Mouse (Mus musculus): Measurements from ENCODE around the gene Flnc. TPM values are rescaled to one million over a fixed set of nuclear protein-coding genes. Genes with fewer than 3 reads are reported as not detected.

Flnc gene
- polyA plus RNA-seq, 1 experiment from 2014 or later: 1.1 TPM

DNA sequence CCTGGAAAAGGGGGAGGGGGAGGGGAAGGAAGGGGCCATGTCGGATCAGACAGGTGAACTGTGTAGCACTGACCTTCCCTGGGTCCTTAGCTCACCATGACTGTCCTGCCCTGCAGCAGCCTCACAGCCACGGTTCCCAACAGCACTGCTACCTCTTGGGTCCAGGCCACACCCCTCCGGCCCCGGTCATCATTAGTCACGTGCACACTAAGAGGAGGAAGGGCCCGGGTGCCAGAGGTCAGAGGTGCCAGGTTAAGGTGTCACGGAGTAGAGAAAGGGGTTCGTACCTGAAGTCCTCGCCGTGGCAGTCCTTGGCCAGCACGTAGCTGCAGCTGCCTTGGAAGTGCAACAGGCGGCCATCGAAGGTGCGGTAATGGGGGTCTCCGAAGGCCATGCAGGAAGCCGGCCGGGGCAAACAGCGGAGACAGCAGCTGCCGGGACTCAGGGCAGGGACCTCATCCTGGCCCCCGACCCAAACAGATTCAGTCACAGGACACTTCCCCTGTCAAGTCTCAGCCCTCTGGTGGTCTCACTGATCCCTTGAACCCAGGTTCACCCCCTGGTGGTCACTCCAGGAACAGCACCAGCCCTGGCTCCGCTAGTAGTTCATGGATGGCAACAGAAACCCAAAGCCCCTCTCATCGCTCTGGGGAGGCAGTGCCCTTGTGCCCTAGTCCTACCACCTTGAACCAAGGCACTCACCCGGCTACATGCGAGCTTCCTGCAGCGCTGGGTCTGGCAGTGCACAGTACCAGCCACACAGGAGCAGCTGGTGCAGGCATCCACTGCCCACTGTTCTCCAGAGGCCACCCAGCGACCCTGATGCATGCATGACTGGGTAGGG is 51.9 kb downstream of the Flnc start:
- H3K4me2 ChIP-seq (ENCODE audit: low read depth, low read length): peak overlapping the region; percentile 71
- H3K4me1 ChIP-seq (ENCODE audit: control insufficient read depth, low read depth, low read length): no peaks in the 10 kb centered on the region; the same call in 1 of the 2 replicates
- ATAC-seq (ENCODE audit: low read depth): peak; percentile 73
- H3K4me3 ChIP-seq (ENCODE audit: low read depth, low read length): peak overlapping the region; percentile 53
- no peaks in the 10 kb centered on the region for H3K9me3 ChIP-seq (replicated peaks; ENCODE audit: control insufficient read depth, low read length)
- H3K27me3 ChIP-seq (ENCODE audit: control insufficient read depth, insufficient read depth, low read depth, low read length): peaks cover 9% of the 10 kb centered on the region
- no peak overlapping the region for H3K27ac ChIP-seq (ENCODE audit: low read length)
- H3K36me3 ChIP-seq (ENCODE audit: control insufficient read depth, insufficient read depth): no peaks in the 10 kb centered on the region
- 3% methylated on average over 26 of the region's 26 CpGs for WGBS (ENCODE audit: insufficient replicate concordance)
- H3K9ac ChIP-seq (ENCODE audit: low read depth, low read length): peak overlapping the region; percentile 38; the same call in 1 of the 2 replicates

DNA sequence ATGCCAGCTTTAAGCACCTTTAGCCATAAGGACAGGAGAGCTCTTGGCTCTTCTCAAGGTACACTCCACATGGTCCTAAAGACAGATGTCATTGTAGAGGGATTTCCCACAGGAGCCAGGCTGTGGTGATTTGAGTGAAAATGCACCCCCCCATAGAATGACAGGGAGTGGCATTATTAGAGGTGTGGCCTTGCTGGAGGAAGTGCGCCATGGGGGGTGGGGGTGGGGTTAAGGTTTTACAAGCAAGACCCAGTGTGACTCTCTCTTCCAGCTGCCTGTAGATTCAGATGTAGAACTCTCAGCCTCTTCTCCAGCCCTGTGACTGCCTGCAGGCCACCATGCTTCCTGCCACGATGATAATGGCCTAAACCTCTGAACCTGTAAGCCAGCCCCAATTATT is 52.9 kb downstream of the Flnc start:
- no peak overlapping the region for H3K4me3 ChIP-seq (ENCODE audit: low read depth, low read length)
- no peak overlapping the region for H3K27ac ChIP-seq (ENCODE audit: low read length)
- H3K27me3 ChIP-seq (ENCODE audit: control insufficient read depth, insufficient read depth, low read depth, low read length): peaks cover 9% of the 10 kb centered on the region
- 29% methylated on average over 2 of the region's 2 CpGs for WGBS (ENCODE audit: insufficient replicate concordance)
- no peak overlapping the region for H3K9ac ChIP-seq (ENCODE audit: low read depth, low read length)
- ATAC-seq (ENCODE audit: low read depth): no peak
- H3K36me3 ChIP-seq (ENCODE audit: control insufficient read depth, insufficient read depth): no peaks in the 10 kb centered on the region
- H3K4me2 ChIP-seq (ENCODE audit: low read depth, low read length): no peak overlapping the region
- H3K9me3 ChIP-seq (replicated peaks; ENCODE audit: control insufficient read depth, low read length): no peaks in the 10 kb centered on the region
- H3K4me1 ChIP-seq (ENCODE audit: control insufficient read depth, low read depth, low read length): no peaks in the 10 kb centered on the region; the same call in 1 of the 2 replicates

DNA sequence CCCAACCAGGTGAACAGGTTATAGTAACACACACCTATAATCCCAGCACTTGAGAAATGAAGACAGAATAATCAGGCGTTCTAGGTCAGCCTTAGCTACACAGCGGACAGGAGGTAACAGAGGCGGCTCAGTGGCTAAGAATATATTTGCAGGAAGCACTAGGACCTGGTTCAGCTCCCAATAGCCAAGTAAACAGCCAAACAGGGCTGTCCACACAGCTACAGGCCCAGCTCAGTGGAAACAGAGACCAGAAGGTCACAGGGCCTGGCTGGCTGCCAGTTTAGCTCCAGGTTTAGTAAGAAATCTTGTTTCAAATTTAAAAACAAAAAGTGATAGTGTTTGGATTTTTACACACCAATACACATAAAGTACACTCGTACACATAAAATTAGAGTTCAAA is 61.0 kb downstream of the Flnc start:
- peak; percentile 78 for ATAC-seq (ENCODE audit: low read depth)
- Histone ChIP-seq H3K36me3 (ENCODE audit: control insufficient read depth, insufficient read depth) (no peaks in the 10 kb centered on the region), H3K4me1 (ENCODE audit: control insufficient read depth, low read depth, low read length) (no peaks in the 10 kb centered on the region), H3K9ac (ENCODE audit: low read depth, low read length) (no peak overlapping the region), H3K27me3 (ENCODE audit: control insufficient read depth, insufficient read depth, low read depth, low read length) (peaks cover 24% of the 10 kb centered on the region), H3K4me3 (ENCODE audit: low read depth, low read length) (no peak overlapping the region), H3K27ac (ENCODE audit: low read length) (0 out of 2 replicates have a peak overlapping the region, but pooled peaks have one; percentile 7), H3K4me2 (ENCODE audit: low read depth, low read length) (no peak overlapping the region), H3K9me3 (replicated peaks; ENCODE audit: control insufficient read depth, low read length) (no peaks in the 10 kb centered on the region)
- 52% methylated on average over 4 of the region's 4 CpGs for WGBS (ENCODE audit: insufficient replicate concordance)

DNA sequence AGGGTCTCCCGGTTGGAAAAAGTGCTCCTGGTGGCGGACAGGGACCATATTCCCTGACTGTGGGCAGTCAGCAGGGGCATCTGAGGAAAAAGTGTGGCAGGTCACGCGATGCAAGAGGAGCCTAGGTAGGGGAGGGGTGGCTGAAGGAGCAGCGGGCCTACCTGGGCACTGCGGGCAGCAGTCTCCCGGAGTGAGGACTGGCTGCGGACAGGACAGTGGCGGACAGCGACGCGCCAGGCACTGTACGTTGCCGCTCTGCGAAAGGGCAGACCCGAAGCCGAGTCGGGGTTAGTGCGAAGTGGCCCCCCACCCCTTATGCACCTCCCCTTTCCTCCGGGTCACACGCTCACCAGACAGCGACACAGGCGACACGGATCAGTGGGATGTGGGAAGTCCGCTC is 63.2 kb downstream of the Flnc start:
- Histone ChIP-seq H3K4me2 (ENCODE audit: low read depth, low read length) (no peak overlapping the region), H3K27me3 (ENCODE audit: control insufficient read depth, insufficient read depth, low read depth, low read length) (peaks cover 24% of the 10 kb centered on the region)

DNA sequence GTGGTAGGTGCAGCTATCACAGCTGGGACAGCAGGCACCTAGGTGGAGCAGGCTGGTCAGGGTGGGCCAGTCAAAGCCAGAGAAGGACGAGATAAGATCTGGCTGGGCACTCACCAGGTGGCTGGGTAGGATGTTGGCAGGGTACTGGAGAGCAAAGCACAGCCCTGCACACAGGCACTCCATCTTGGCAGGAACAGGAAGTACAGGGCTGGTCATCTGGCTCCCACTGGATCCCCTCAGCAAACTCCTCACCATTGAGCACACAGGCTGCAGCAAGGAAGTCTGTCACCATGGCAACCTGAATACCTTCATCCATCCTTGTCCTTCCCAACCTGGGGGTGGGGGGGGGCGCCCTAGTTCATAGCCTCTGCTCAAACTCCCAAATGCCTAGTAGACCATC is 64.7 kb downstream of the Flnc start:
- H3K4me3 ChIP-seq (ENCODE audit: low read depth, low read length): no peak overlapping the region
- 16% methylated on average over 2 of the region's 2 CpGs for WGBS (ENCODE audit: insufficient replicate concordance)
- H3K27me3 ChIP-seq (ENCODE audit: control insufficient read depth, insufficient read depth, low read depth, low read length): peaks cover 24% of the 10 kb centered on the region

More for the DNA sequence above, 63.2 kb downstream of the Flnc start:
- H3K4me3 ChIP-seq (ENCODE audit: low read depth, low read length): no peak overlapping the region
- no peak overlapping the region for H3K9ac ChIP-seq (ENCODE audit: low read depth, low read length)
- WGBS (ENCODE audit: insufficient replicate concordance): 15% methylated on average over 25 of the region's 25 CpGs
- H3K27ac ChIP-seq (ENCODE audit: low read length): no peak overlapping the region
- no peaks in the 10 kb centered on the region for H3K4me1 ChIP-seq (ENCODE audit: control insufficient read depth, low read depth, low read length)
- H3K9me3 ChIP-seq (replicated peaks; ENCODE audit: control insufficient read depth, low read length): no peaks in the 10 kb centered on the region
- H3K36me3 ChIP-seq (ENCODE audit: control insufficient read depth, insufficient read depth): no peaks in the 10 kb centered on the region
- no peak for ATAC-seq (ENCODE audit: low read depth)

DNA sequence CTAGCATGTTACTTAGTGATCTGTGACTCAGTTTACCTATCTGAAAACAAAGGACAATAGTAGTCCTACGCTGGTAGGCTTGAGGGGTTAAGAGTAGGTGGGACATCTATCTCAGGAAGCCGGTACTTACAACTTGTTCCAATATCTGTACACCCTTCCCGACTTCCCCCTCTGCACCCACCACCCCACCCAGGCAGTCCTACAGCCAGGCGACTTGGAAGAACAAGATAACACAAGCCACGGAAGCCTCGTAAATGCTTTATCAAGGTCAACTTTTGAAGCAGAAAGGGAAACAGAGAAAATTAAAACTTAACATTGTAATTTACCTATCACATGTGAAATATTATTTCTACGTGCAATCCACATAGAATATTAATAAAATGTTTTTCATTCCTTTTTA is 67.1 kb downstream of the Flnc start:
- Histone ChIP-seq H3K9me3 (replicated peaks; ENCODE audit: control insufficient read depth, low read length) (no peaks in the 10 kb centered on the region), H3K4me2 (ENCODE audit: low read depth, low read length) (no peak overlapping the region), H3K4me1 (ENCODE audit: control insufficient read depth, low read depth, low read length) (no peaks in the 10 kb centered on the region), H3K4me3 (ENCODE audit: low read depth, low read length) (no peak overlapping the region), H3K27ac (ENCODE audit: low read length) (no peak overlapping the region), H3K27me3 (ENCODE audit: control insufficient read depth, insufficient read depth, low read depth, low read length) (peaks cover 24% of the 10 kb centered on the region), H3K36me3 (ENCODE audit: control insufficient read depth, insufficient read depth) (no peaks in the 10 kb centered on the region), H3K9ac (ENCODE audit: low read depth, low read length) (no peak overlapping the region)
- 27% methylated on average over 7 of the region's 7 CpGs for WGBS (ENCODE audit: insufficient replicate concordance)
- no peak for ATAC-seq (ENCODE audit: low read depth)

More for the DNA sequence above, 64.7 kb downstream of the Flnc start:
- no peaks in the 10 kb centered on the region for H3K36me3 ChIP-seq (ENCODE audit: control insufficient read depth, insufficient read depth)
- no peak for ATAC-seq (ENCODE audit: low read depth)
- no peaks in the 10 kb centered on the region for H3K4me1 ChIP-seq (ENCODE audit: control insufficient read depth, low read depth, low read length)
- H3K27ac ChIP-seq (ENCODE audit: low read length): no peak overlapping the region
- no peaks in the 10 kb centered on the region for H3K9me3 ChIP-seq (replicated peaks; ENCODE audit: control insufficient read depth, low read length)
- H3K4me2 ChIP-seq (ENCODE audit: low read depth, low read length): no peak overlapping the region
- H3K9ac ChIP-seq (ENCODE audit: low read depth, low read length): no peak overlapping the region

DNA sequence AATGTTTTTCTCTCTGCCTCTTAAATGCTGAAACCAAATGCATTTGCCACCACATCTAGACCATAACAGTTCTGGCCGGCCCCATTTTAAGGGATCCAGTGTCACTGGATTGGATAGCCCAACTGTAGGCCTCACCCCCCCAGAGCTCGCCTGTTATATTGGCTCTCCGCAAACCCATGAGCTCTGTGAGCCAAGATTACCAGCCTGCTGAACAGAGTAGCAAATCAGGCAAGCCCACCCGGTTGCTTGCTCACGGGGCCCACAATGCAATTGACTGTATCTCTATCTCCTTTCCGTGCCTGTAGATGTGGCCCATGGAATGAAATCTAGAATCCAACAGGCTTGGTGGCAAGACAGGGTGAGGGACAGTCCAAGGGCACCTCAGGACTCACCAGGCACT is 67.8 kb downstream of the Flnc start:
- no peak for ATAC-seq (ENCODE audit: low read depth)
- no peak overlapping the region for H3K4me2 ChIP-seq (ENCODE audit: low read depth, low read length)
- 40% methylated on average over 6 of the region's 6 CpGs for WGBS (ENCODE audit: insufficient replicate concordance)
- H3K9ac ChIP-seq (ENCODE audit: low read depth, low read length): no peak overlapping the region
- no peak overlapping the region for H3K27ac ChIP-seq (ENCODE audit: low read length)
- H3K36me3 ChIP-seq (ENCODE audit: control insufficient read depth, insufficient read depth): no peaks in the 10 kb centered on the region
- peaks cover 22% of the 10 kb centered on the region for H3K27me3 ChIP-seq (ENCODE audit: control insufficient read depth, insufficient read depth, low read depth, low read length)
- H3K4me3 ChIP-seq (ENCODE audit: low read depth, low read length): no peak overlapping the region
- H3K4me1 ChIP-seq (ENCODE audit: control insufficient read depth, low read depth, low read length): no peaks in the 10 kb centered on the region
- H3K9me3 ChIP-seq (replicated peaks; ENCODE audit: control insufficient read depth, low read length): no peaks in the 10 kb centered on the region

DNA sequence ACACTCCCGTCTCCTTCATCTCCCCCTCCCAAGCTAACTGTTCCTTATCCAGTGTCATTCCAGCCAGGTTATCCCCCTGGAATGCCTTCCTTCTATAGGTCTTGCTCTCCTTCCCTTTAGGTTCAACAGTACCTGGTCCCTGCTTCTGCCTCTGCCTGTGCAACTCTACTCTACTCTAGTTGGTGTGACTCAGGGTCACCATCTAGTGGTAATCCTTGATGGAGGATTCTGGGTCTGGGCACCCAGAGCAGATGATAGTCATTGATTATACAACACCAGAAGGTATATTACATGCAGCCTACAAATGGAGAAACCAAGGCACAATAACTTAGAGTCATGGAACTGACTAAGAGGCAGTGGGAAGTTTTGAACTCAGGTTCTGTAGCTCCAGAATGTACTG is 68.5 kb downstream of the Flnc start:
- ATAC-seq (ENCODE audit: low read depth): no peak
- H3K27ac ChIP-seq (ENCODE audit: low read length): no peak overlapping the region
- WGBS (ENCODE audit: insufficient replicate concordance): 83% methylated on average over 1 of the region's 1 CpGs
- no peak overlapping the region for H3K4me2 ChIP-seq (ENCODE audit: low read depth, low read length)
- peaks cover 22% of the 10 kb centered on the region for H3K27me3 ChIP-seq (ENCODE audit: control insufficient read depth, insufficient read depth, low read depth, low read length)
- no peaks in the 10 kb centered on the region for H3K9me3 ChIP-seq (replicated peaks; ENCODE audit: control insufficient read depth, low read length)
- H3K36me3 ChIP-seq (ENCODE audit: control insufficient read depth, insufficient read depth): no peaks in the 10 kb centered on the region
- no peak overlapping the region for H3K9ac ChIP-seq (ENCODE audit: low read depth, low read length)
- no peak overlapping the region for H3K4me3 ChIP-seq (ENCODE audit: low read depth, low read length)
- no peaks in the 10 kb centered on the region for H3K4me1 ChIP-seq (ENCODE audit: control insufficient read depth, low read depth, low read length)

DNA sequence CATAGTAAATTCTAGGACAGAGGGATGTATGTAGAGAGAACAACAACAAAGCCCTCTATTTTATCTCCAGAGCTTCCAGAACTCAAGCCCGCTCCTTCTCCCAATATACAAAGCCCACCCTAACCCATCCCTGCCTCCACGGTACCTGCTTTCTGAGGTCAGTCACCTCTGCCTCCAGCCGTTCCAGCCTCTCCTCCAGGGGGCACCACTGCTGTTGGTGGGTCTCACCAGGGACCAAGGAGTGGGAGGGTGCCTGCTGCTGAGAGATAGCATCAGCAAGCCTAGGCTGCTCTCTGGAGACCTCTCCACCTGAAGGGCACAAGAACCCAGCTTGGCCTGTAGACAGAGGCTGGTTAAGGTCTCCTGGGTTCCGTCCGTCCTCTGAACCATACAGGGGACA is 72.4 kb downstream of the Flnc start:
- H3K9me3 ChIP-seq (replicated peaks; ENCODE audit: control insufficient read depth, low read length): no peaks in the 10 kb centered on the region
- no peak overlapping the region for H3K9ac ChIP-seq (ENCODE audit: low read depth, low read length)
- no peak overlapping the region for H3K27ac ChIP-seq (ENCODE audit: low read length)
- H3K4me1 ChIP-seq (ENCODE audit: control insufficient read depth, low read depth, low read length): no peaks in the 10 kb centered on the region
- ATAC-seq (ENCODE audit: low read depth): no peak
- 63% methylated on average over 5 of the region's 5 CpGs for WGBS (ENCODE audit: insufficient replicate concordance)
- peaks cover 31% of the 10 kb centered on the region for H3K27me3 ChIP-seq (ENCODE audit: control insufficient read depth, insufficient read depth, low read depth, low read length)
- no peaks in the 10 kb centered on the region for H3K36me3 ChIP-seq (ENCODE audit: control insufficient read depth, insufficient read depth)
- H3K4me3 ChIP-seq (ENCODE audit: low read depth, low read length): no peak overlapping the region
- H3K4me2 ChIP-seq (ENCODE audit: low read depth, low read length): no peak overlapping the region

All from liver, embryonic 16.5 days (tissue).